Mouse (Mus musculus): ENCODE measurements around the gene Amz2.

- TF ChIP-seq CTCF (IDR thresholded peaks at IDR 0.05; ENCODE audit: borderline replicate concordance, control insufficient read depth, extremely low read depth, insufficient read depth, low read length, poor library complexity), result no peak
- TF ChIP-seq POLR2A (IDR thresholded peaks at IDR 0.05; ENCODE audit: control insufficient read depth, extremely low read depth, insufficient read depth, low read length, poor library complexity), result no peak
These were observed 66.1 kb downstream of the Amz2 start for GRCm38 (mm10) chr11:109491844-109492243.

Measured in thymus, adult 2 months (tissue).